Mouse (Mus musculus) kidney, postnatal 4 days (tissue): ENCODE data around the gene Hrh3.

Source experiments
- DNase-seq, 2 experiments: peaks; one replicate each; pipeline ENCODE4 v3.0.0; 2021; ENCODE audit warnings: mixed read lengths in 2 of 2

The Hrh3 gene

DNA sequence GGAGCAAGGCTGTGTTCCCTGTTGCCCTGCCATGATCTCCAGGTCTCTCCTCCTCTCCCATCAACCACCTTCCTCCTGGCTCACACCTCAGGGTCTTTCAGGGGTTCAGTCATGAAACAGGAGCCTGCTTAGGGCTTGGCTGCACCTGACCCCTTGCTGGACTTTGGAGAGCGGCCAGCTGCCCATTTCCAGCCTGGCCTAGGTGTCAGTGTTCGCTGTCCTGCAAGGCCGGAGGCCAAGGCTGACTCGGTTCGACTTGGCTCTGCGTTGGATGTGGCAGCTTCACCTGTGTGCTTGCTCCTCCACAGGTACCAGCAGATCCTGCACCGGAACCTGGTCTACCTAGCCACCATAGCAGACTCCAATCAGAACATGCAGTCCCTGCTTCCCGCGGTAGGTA lies 51.3 kb downstream of the Hrh3 start:
- DNase-seq: no peak

DNA sequence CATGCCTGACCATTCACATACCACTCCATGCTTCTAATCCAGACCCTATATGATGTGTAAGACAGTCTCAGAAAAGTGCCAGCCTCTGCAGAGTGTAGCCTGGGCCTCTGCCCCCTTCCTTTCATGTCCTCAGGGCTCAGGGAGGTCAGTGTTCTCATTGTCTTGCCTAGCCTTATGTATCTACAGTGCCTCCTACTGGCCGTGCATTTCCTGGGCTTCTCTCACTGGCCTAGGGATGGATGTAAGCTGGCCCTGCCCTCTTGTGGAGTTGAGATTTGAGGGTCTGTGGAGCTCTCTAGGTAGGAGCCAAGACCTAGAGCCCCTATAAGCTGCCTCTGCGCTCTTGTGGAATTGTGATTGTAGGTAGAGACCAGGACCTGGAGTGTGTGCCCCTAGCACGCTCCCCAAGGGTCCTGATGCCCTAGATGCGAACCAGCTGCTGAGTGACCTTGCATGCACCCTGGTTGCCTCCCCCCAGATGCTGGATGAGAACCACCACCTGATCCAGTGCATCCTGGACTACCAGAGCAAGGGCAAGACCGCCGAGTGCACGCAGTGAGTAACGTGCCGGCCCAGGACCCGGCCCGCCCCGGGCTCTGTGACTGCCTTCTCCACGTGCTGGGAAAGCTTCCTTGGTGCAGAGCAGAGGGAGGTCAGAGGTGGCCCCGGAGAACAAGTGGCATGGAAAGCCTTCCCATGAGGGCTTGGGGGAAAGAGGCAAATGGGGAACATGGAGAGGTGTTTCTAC lies 52.1 kb downstream of the Hrh3 start:
- peak; percentile 48 to 63 for DNase-seq

DNA sequence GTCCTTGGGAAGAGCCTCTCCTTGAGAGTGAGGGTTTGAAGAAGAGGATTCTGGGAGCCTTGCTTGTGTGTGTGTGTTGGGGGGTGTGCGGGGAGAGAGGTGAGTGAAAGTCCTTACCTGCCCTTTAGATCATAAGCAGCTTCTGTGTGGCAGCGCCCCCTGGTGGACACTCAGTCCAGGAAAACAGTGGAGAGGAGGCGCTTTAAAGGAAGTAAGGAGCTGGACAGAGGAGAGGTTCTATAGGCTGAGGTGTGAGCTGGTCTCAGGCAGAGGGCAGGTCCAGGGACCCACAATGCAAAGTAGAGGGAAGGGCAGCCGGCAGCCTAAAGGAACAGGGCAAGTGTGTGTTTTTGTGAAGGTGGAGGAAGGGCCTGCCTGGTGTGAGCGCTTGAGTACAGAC lies 53.3 kb downstream of the Hrh3 start:
- peak; percentile 91 to 92 for DNase-seq
